Mouse (Mus musculus): ENCODE results near the gene Shisa6. TPM values are rescaled to one million over a fixed set of nuclear protein-coding genes. Genes with fewer than 3 reads are reported as not detected.
A peak's percentile ranks its signal among the peaks of the same experiment; 100 is the strongest.

Gene Shisa6
- 0.40 and 0.66 TPM in 2 replicates for polyA plus RNA-seq (2014; fragmentation: Nextera tagmentation; extraction: Ambion mirVana)

DNA sequence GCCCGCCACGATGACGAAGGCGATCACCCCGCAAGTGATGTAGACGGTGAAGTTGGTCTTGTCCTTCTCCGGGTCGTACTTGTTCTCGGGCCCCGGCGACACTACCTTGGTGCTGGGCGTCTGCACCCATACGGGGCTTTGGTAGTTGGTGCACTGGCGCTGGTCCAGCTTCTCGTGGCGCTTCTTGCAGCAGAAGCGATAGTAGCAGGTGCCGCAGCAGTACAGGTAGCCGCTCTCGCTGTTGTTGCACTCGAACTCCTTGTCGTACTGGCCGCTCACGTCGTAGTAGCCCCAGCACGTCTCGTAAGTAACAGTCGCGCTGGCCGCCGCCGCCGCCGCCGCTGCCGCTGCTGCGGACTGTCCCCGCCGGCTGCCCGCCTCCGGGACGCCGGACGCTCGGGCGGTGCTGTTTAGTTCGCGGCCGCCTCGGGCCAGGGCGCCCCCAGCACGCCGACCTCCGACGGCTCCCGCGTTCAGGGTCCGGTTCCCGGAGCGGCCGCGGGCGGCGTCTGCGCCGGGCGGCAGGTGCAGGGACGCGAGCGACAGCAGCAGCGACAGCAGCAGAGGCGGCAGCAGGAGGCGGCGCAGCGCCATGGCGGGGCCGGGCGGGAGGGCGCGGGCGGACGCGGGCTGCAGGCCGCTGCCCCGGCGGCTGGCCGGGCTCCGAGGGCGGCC, at the start of gene Shisa6:
Gene Shisa6, minus strand, starts transcription at position 594 of the 675 bp plus-strand sequence.
- Histone ChIP-seq H3K27ac (ENCODE audit: low read depth, low read length) (no peak within 1 kb of the TSS), H3K4me3 (ENCODE audit: low read depth, low read length) (peak within 1 kb of the TSS; percentile 63), H3K9me3 (replicated peaks; ENCODE audit: control insufficient read depth, low read length) (no peaks in the 10 kb centered on the region), H3K36me3 (ENCODE audit: control insufficient read depth, insufficient read depth, low read length) (no peaks in the 10 kb centered on the region), H3K4me1 (ENCODE audit: control insufficient read depth, insufficient read depth, low read length) (no peaks in the 10 kb centered on the region), H3K4me2 (peak within 1 kb of the TSS; percentile 97), H3K9ac (ENCODE audit: low read depth, low read length) (peak within 1 kb of the TSS; percentile 54; the same call in 1 of the 2 replicates), H3K27me3 (ENCODE audit: control insufficient read depth, insufficient read depth, low read length) (peaks cover 72% of the 10 kb centered on the region)
- ATAC-seq (replicated peaks; ENCODE audit: insufficient number of reproducible peaks, low FRiP score, low TSS enrichment): 0 out of 2 replicates have a peak, but pooled peaks have one; percentile 20
- 2% methylated on average over 71 of the region's 89 CpGs for WGBS (ENCODE audit: insufficient replicate concordance)

DNA sequence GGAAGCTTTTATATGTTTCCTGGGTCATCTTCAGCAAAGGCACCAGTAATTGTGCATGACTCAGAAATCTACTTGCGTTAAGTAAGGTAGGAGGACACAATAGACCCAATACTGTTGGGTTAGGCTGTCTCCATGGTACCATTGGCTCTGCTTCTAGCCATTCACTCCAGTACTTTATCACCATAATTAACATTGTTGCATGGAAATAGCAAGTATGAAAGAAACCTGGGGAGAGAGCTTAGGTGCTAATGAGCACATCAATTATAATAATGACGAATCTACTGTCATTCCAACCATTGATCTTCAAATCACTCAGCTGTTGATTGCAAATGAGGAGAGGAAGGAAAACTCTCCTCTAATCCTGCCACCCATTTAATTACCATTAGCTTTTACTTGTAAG, 48.1 kb upstream of the Shisa6 start:
- H3K4me2 ChIP-seq: no peak overlapping the region
- H3K27ac ChIP-seq (ENCODE audit: low read depth, low read length): no peak overlapping the region
- H3K9me3 ChIP-seq (replicated peaks; ENCODE audit: control insufficient read depth, low read length): no peaks in the 10 kb centered on the region
- peaks cover 6% of the 10 kb centered on the region for H3K27me3 ChIP-seq (ENCODE audit: control insufficient read depth, insufficient read depth, low read length)
- no peak overlapping the region for H3K9ac ChIP-seq (ENCODE audit: low read depth, low read length)
- no peak overlapping the region for H3K4me3 ChIP-seq (ENCODE audit: low read depth, low read length)
- WGBS (ENCODE audit: insufficient replicate concordance): 29% methylated on average over 2 of the region's 2 CpGs
- ATAC-seq (replicated peaks; ENCODE audit: insufficient number of reproducible peaks, low FRiP score, low TSS enrichment): no peak
- no peaks in the 10 kb centered on the region for H3K36me3 ChIP-seq (ENCODE audit: control insufficient read depth, insufficient read depth, low read length)
- no peaks in the 10 kb centered on the region for H3K4me1 ChIP-seq (ENCODE audit: control insufficient read depth, insufficient read depth, low read length)

DNA sequence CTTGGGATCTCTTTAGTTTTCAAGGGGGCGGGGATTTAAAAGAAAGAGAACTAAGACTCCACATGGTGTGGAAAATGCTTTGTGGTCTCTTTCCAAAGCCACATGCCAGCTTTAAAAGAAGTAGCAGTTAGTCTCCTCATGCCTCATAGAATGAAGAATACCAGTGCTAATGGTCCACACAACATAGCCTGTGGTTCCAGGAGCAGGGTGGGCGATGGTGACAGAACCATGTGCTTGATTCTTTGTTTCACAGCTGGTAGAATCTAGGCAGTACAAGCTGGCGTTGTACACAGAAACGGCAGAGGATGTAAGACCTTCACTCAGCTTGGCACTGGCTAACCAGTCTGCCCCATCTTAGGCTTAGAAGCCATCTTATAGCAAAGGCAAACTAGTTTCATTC, 43.3 kb upstream of the Shisa6 start:
- H3K27me3 ChIP-seq (ENCODE audit: control insufficient read depth, insufficient read depth, low read length): peaks cover 24% of the 10 kb centered on the region

DNA sequence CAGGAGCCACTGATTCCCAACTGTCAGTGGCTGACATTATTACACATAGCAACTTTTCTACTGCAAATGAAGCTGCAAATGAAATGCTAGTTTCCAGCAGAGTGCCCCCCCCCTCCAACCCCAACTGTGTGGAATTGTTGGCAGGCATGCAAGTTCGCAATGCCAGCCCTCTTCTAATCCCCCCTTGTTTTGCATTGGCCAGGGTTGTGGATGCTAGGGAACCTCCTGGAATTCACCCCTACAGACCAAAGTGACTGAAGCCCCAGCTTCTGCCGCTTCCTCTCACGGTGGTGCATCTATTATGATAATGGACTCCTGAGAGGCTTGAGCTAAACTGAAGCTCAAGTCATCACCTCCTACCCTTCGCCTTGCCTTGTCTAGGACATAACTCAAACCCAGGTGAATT, 42.6 kb upstream of the Shisa6 start:
- H3K27me3 ChIP-seq (ENCODE audit: control insufficient read depth, insufficient read depth, low read length): peaks cover 24% of the 10 kb centered on the region
- H3K4me2 ChIP-seq: no peak overlapping the region
- H3K4me1 ChIP-seq (ENCODE audit: control insufficient read depth, insufficient read depth, low read length): no peaks in the 10 kb centered on the region
- no peak overlapping the region for H3K9ac ChIP-seq (ENCODE audit: low read depth, low read length)
- no peak overlapping the region for H3K4me3 ChIP-seq (ENCODE audit: low read depth, low read length)
- H3K27ac ChIP-seq (ENCODE audit: low read depth, low read length): no peak overlapping the region
- H3K9me3 ChIP-seq (replicated peaks; ENCODE audit: control insufficient read depth, low read length): no peaks in the 10 kb centered on the region
- H3K36me3 ChIP-seq (ENCODE audit: control insufficient read depth, insufficient read depth, low read length): no peaks in the 10 kb centered on the region
- 13% methylated on average over 4 of the region's 4 CpGs for WGBS (ENCODE audit: insufficient replicate concordance)
- no peak for ATAC-seq (replicated peaks; ENCODE audit: insufficient number of reproducible peaks, low FRiP score, low TSS enrichment)

More for the DNA sequence above, 43.3 kb upstream of the Shisa6 start:
- H3K4me3 ChIP-seq (ENCODE audit: low read depth, low read length): no peak overlapping the region
- WGBS (ENCODE audit: insufficient replicate concordance): 70% methylated on average over 4 of the region's 4 CpGs
- no peak overlapping the region for H3K27ac ChIP-seq (ENCODE audit: low read depth, low read length)
- no peak overlapping the region for H3K9ac ChIP-seq (ENCODE audit: low read depth, low read length)
- H3K9me3 ChIP-seq (replicated peaks; ENCODE audit: control insufficient read depth, low read length): no peaks in the 10 kb centered on the region
- no peak overlapping the region for H3K4me2 ChIP-seq
- ATAC-seq (replicated peaks; ENCODE audit: insufficient number of reproducible peaks, low FRiP score, low TSS enrichment): no peak
- H3K4me1 ChIP-seq (ENCODE audit: control insufficient read depth, insufficient read depth, low read length): no peaks in the 10 kb centered on the region
- H3K36me3 ChIP-seq (ENCODE audit: control insufficient read depth, insufficient read depth, low read length): no peaks in the 10 kb centered on the region

DNA sequence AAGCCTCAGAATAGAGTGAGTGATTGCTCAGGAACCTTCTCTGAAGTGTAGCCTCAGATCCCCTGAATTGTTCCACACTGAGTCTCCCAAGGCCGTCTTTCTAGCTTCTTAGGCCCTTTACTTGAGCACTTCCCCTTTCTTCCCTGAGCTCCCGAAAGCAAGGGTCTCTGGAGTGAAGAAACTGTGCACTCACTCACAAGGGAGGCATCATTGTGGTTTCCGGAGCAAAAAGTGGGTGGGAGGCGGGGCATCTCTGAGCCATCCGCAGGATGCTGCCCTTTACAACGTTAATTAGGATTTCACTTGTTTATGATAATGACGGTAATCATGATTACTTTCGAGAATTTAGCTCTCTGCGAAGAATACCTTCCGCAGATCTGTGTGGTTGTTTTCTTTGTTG, 41.6 kb upstream of the Shisa6 start:
- Histone ChIP-seq H3K9ac (ENCODE audit: low read depth, low read length) (no peak overlapping the region), H3K27ac (ENCODE audit: low read depth, low read length) (no peak overlapping the region), H3K4me3 (ENCODE audit: low read depth, low read length) (peak overlapping the region; percentile 25), H3K9me3 (replicated peaks; ENCODE audit: control insufficient read depth, low read length) (no peaks in the 10 kb centered on the region), H3K4me2 (peak overlapping the region; percentile 52), H3K4me1 (ENCODE audit: control insufficient read depth, insufficient read depth, low read length) (no peaks in the 10 kb centered on the region), H3K27me3 (ENCODE audit: control insufficient read depth, insufficient read depth, low read length) (peaks cover 24% of the 10 kb centered on the region), H3K36me3 (ENCODE audit: control insufficient read depth, insufficient read depth, low read length) (no peaks in the 10 kb centered on the region)
- ATAC-seq (replicated peaks; ENCODE audit: insufficient number of reproducible peaks, low FRiP score, low TSS enrichment): no peak
- WGBS (ENCODE audit: insufficient replicate concordance): 3% methylated on average over 10 of the region's 10 CpGs

- H3K27ac ChIP-seq (ENCODE audit: low read depth, low read length): no peak overlapping the region
- H3K9ac ChIP-seq (ENCODE audit: low read depth, low read length): no peak overlapping the region
- H3K4me3 ChIP-seq (ENCODE audit: low read depth, low read length): no peak overlapping the region
- no peaks in the 10 kb centered on the region for H3K4me1 ChIP-seq (ENCODE audit: control insufficient read depth, insufficient read depth, low read length)
- no peak overlapping the region for H3K4me2 ChIP-seq
- H3K27me3 ChIP-seq (ENCODE audit: control insufficient read depth, insufficient read depth, low read length): peaks cover 8% of the 10 kb centered on the region
- WGBS (ENCODE audit: insufficient replicate concordance): 65% methylated on average over 7 of the region's 7 CpGs
- no peaks in the 10 kb centered on the region for H3K36me3 ChIP-seq (ENCODE audit: control insufficient read depth, insufficient read depth, low read length)
- H3K9me3 ChIP-seq (replicated peaks; ENCODE audit: control insufficient read depth, low read length): no peaks in the 10 kb centered on the region
- ATAC-seq (replicated peaks; ENCODE audit: insufficient number of reproducible peaks, low FRiP score, low TSS enrichment): no peak
Measured at GRCm38 (mm10) chr11:66562274-66562673, 36.5 kb upstream of the Shisa6 start.

DNA sequence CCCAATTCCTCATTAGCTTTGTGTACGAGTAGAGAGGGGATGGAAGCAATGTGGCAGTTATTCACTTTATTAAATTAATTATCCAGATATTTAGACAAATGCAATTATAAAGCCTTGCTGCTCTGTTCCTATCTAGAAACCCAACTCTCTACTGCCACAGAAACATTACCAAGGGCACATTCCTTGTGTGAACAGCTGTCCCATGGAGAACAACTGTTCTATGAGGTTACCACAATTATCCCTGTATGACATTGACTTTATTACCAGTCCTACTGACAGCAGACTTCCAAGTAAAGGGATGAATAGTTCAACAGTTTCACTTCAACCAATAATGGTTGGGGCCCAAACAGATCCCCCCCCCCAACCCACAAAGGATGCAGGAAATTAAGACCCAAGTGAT, 12.1 kb upstream of the Shisa6 start:
- H3K27ac ChIP-seq (ENCODE audit: low read depth, low read length): no peak overlapping the region
- H3K27me3 ChIP-seq (ENCODE audit: control insufficient read depth, insufficient read depth, low read length): no peaks in the 10 kb centered on the region
- H3K4me1 ChIP-seq (ENCODE audit: control insufficient read depth, insufficient read depth, low read length): peaks cover 5% of the 10 kb centered on the region; the same call in 1 of the 2 replicates
- no peak for ATAC-seq (replicated peaks; ENCODE audit: insufficient number of reproducible peaks, low FRiP score, low TSS enrichment)
- H3K4me2 ChIP-seq: no peak overlapping the region
- no peaks in the 10 kb centered on the region for H3K9me3 ChIP-seq (replicated peaks; ENCODE audit: control insufficient read depth, low read length)
- WGBS (ENCODE audit: insufficient replicate concordance): 76% methylated on average over 1 of the region's 1 CpGs
- H3K4me3 ChIP-seq (ENCODE audit: low read depth, low read length): no peak overlapping the region
- H3K36me3 ChIP-seq (ENCODE audit: control insufficient read depth, insufficient read depth, low read length): no peaks in the 10 kb centered on the region
- no peak overlapping the region for H3K9ac ChIP-seq (ENCODE audit: low read depth, low read length)

- WGBS (ENCODE audit: insufficient replicate concordance): 76% methylated on average over 9 of the region's 9 CpGs
- no peak for ATAC-seq (replicated peaks; ENCODE audit: insufficient number of reproducible peaks, low FRiP score, low TSS enrichment)
- no peaks in the 10 kb centered on the region for H3K9me3 ChIP-seq (replicated peaks; ENCODE audit: control insufficient read depth, low read length)
- H3K4me2 ChIP-seq: no peak overlapping the region
- H3K27me3 ChIP-seq (ENCODE audit: control insufficient read depth, insufficient read depth, low read length): no peaks in the 10 kb centered on the region
- H3K36me3 ChIP-seq (ENCODE audit: control insufficient read depth, insufficient read depth, low read length): no peaks in the 10 kb centered on the region
- no peak overlapping the region for H3K9ac ChIP-seq (ENCODE audit: low read depth, low read length)
- no peak overlapping the region for H3K4me3 ChIP-seq (ENCODE audit: low read depth, low read length)
- H3K4me1 ChIP-seq (ENCODE audit: control insufficient read depth, insufficient read depth, low read length): no peaks in the 10 kb centered on the region
- no peak overlapping the region for H3K27ac ChIP-seq (ENCODE audit: low read depth, low read length)
Measured at GRCm38 (mm10) chr11:66535866-66536265, 10.1 kb upstream of the Shisa6 start.

GRCm38 (mm10) chr11:66535156-66535555, 9.4 kb upstream of the Shisa6 start:
- no peak for ATAC-seq (replicated peaks; ENCODE audit: insufficient number of reproducible peaks, low FRiP score, low TSS enrichment)
- WGBS (ENCODE audit: insufficient replicate concordance): 82% methylated on average over 4 of the region's 4 CpGs

More at GRCm38 (mm10) chr11:66535156-66535555, 9.4 kb upstream of the Shisa6 start:
- no peak overlapping the region for H3K9ac ChIP-seq (ENCODE audit: low read depth, low read length)
- H3K4me1 ChIP-seq (ENCODE audit: control insufficient read depth, insufficient read depth, low read length): no peaks in the 10 kb centered on the region
- H3K27me3 ChIP-seq (ENCODE audit: control insufficient read depth, insufficient read depth, low read length): no peaks in the 10 kb centered on the region
- H3K9me3 ChIP-seq (replicated peaks; ENCODE audit: control insufficient read depth, low read length): no peaks in the 10 kb centered on the region
- no peaks in the 10 kb centered on the region for H3K36me3 ChIP-seq (ENCODE audit: control insufficient read depth, insufficient read depth, low read length)
- H3K27ac ChIP-seq (ENCODE audit: low read depth, low read length): no peak overlapping the region
- no peak overlapping the region for H3K4me2 ChIP-seq
- no peak overlapping the region for H3K4me3 ChIP-seq (ENCODE audit: low read depth, low read length)
